ENCODE assay signal across 7 mouse cellular contexts in the genomic region with DNA sequence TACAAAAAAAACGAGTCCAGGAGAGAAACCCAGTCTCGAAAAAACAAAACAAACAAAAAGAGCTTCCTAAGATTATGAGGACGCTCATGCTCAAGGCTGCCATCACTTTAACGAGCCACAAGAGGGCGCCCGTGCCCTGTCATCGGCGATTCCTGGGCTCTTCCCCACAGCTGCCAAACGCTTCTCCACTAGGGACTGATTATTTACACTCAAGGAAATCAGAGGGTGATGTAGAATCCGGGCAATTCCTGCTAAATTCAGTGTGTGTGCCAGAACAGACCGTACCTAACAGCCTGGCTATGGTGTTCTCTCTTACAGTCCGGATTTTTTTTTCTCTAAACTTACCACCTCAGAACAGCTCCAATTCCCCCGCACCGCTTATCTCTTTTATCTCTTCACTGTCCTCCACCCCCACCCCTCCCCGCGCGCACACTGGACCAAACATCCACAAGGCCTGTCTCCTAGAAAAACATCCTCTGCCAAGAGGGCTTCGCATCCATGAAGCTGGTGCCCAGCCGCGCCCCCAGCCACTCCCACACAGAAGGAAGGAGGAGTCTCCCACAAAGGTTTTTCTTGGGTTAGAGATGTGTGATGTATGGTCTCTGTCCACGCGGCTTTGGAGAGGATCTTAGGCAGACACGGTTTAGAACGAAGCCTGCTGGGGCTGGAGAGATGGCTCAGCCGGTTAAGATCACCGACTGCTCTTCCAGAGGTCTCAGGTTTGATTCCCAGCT. TPM values are rescaled to one million over a fixed set of nuclear protein-coding genes. Genes with fewer than 3 reads are reported as not detected.
A peak's percentile ranks its signal among the peaks of the same experiment; 100 is the strongest.
DNase-seq lines count a peak whose midpoint lies in the region; ATAC-seq and TF ChIP-seq lines count a peak whose summit lies in the region.

No protein-coding gene starts in this region.

- ATAC-seq in forebrain, postnatal 0 days, result peak; percentile 89
- peak; percentile 75 to 86 for ATAC-seq in hematopoietic stem cell, adult 5-6 weeks (replicated peaks in 1 of 2; ENCODE audit: insufficient read depth in 1 of 2, low FRiP score in 2 of 2, low TSS enrichment in 1 of 2, low read depth in 1 of 2, poor library complexity in 2 of 2, severe bottlenecking in 2 of 2)

- peak overlapping the region; percentile 42 for H3K4me2 ChIP-seq in forebrain, postnatal 0 days (ENCODE audit: low read depth)

- peaks cover 4% of the 10 kb centered on the region; the same call in 1 of the 2 replicates for H3K27me3 ChIP-seq in forebrain, postnatal 0 days (ENCODE audit: insufficient read depth, low read length)

- no peaks in the 10 kb centered on the region for H3K4me1 ChIP-seq in forebrain, postnatal 0 days (ENCODE audit: insufficient read depth)

- whole genome bisulfite sequencing in forebrain, postnatal 0 days, result 19% methylated on average over 26 of the region's 26 CpGs

- no peak overlapping the region for H3K9ac ChIP-seq in forebrain, postnatal 0 days

- DNase-seq in adipocyte (ENCODE audit: low spot score), result peak; percentile 48
- DNase-seq in cerebellum, adult 8-10 months, result peak; percentile 41
- peak; percentile 90 for DNase-seq in forebrain, postnatal 0 days
- peak; percentile 35 for DNase-seq in layer of hippocampus, adult 9-11 months
- DNase-seq in lung, postnatal 14 days, result peak; percentile 65
- DNase-seq in retina, adult 2 months (ENCODE audit: low read depth, low spot score), result peak; percentile 51

- peak; percentile 95 for TF ChIP-seq CTCF in forebrain, postnatal 0 days (IDR thresholded peaks at IDR 0.05; ENCODE audit: low read depth)

- H3K27ac ChIP-seq in forebrain, postnatal 0 days (ENCODE audit: low read depth, low read length), result no peak overlapping the region

- H3K4me3 ChIP-seq in forebrain, postnatal 0 days (ENCODE audit: low read depth, low read length), result peak overlapping the region; percentile 19; the same call in 1 of the 2 replicates

- H3K9me3 ChIP-seq in forebrain, postnatal 0 days (ENCODE audit: low read length), result no peaks in the 10 kb centered on the region

- H3K36me3 ChIP-seq in forebrain, postnatal 0 days (ENCODE audit: insufficient read depth), result no peaks in the 10 kb centered on the region

RNA-seq across cellular contexts. Expression of gene Tlx1, which starts 26.7 kb away (rescaled TPM):
- total RNA-seq in forebrain, postnatal 0 days (2014; rRNA removed), result not detected in 2 replicates
- polyA plus RNA-seq in forebrain, postnatal 0 days (2015; fragmentation: Nextera tagmentation; extraction: Ambion mirVana), result not detected in 2 replicates
- total RNA-seq in hematopoietic stem cell, adult 5-6 weeks (2017), result not detected in 2 replicates

RNA-seq across cellular contexts. Expression of gene Lbx1, which starts 58.4 kb away (rescaled TPM):
- total RNA-seq in forebrain, postnatal 0 days (2014; rRNA removed), result not detected in 2 replicates
- not detected in 2 replicates for polyA plus RNA-seq in forebrain, postnatal 0 days (2015; fragmentation: Nextera tagmentation; extraction: Ambion mirVana)
- total RNA-seq in hematopoietic stem cell, adult 5-6 weeks (2017), result not detected in 2 replicates

Comparison
In these comparisons a context has a peak if more than half of its experiments do, and no peak if none do; other contexts are left out.
1. DNase-seq: peak in every context shown above with its lines; median percentile 90 in forebrain, postnatal 0 days; 65 in lung, postnatal 14 days; 51 in retina, adult 2 months; 48 in adipocyte; 41 in cerebellum, adult 8-10 months; 35 in layer of hippocampus, adult 9-11 months.